Mouse (Mus musculus) brown adipose tissue, adult 24 weeks (tissue): ENCODE results near the gene Smim4. TPM values are rescaled to one million over a fixed set of nuclear protein-coding genes. Genes with fewer than 3 reads are reported as not detected.

Source experiments
- H3K27ac ChIP-seq: fragments of 200-500 bp; replicated peaks from 2 replicates; pipeline ENCODE4 v1.5.1; 2012; ENCODE audit warnings: low read depth, mild to moderate bottlenecking, low read length
- H3K4me1 ChIP-seq: fragments of 200-500 bp; 2 replicates; pipeline ENCODE4 v1.6.1; 2012; ENCODE audit warnings: low read length, mixed read lengths; ENCODE audit not compliant: control insufficient read depth, insufficient read depth, insufficient read length
- H3K4me3 ChIP-seq: fragments of 200-500 bp; 2 replicates; pipeline ENCODE4 v1.5.1; 2012; ENCODE audit warnings: low read depth, mild to moderate bottlenecking, low read length, moderate library complexity; ENCODE audit not compliant: insufficient read depth
- polyA plus RNA-seq: library from polyadenylated mRNA; stranded (reverse); fragments of >200 nt; gene quantifications from 2 replicates; pipeline ENCODE4 v1.2.4, GENCODE M21; 2012; ENCODE audit not compliant: missing spikeins, insufficient read depth, insufficient read length

Smim4 gene
- polyA plus RNA-seq, 1 experiment, result 119 TPM

- no peaks in the 10 kb centered on the region for H3K4me1 ChIP-seq
- H3K27ac ChIP-seq, result no peak overlapping the region
- H3K4me3 ChIP-seq, result no peak overlapping the region
Observed at GRCm38 (mm10) chr14:31105156-31105555, 23.6 kb downstream of the Smim4 start.

GRCm38 (mm10) chr14:31089918-31090317 is 38.8 kb downstream of the Smim4 start:
- Histone ChIP-seq H3K4me1 (no peaks in the 10 kb centered on the region), H3K27ac (no peak overlapping the region), H3K4me3 (no peak overlapping the region)

GRCm38 (mm10) chr14:31088515-31088914 is 40.2 kb downstream of the Smim4 start:
- no peak overlapping the region for H3K4me3 ChIP-seq
- H3K4me1 ChIP-seq, result no peaks in the 10 kb centered on the region
- H3K27ac ChIP-seq, result no peak overlapping the region

GRCm38 (mm10) chr14:31087433-31087832 is 41.3 kb downstream of the Smim4 start:
- H3K4me1 ChIP-seq, result no peaks in the 10 kb centered on the region
- H3K4me3 ChIP-seq, result no peak overlapping the region
- H3K27ac ChIP-seq, result no peak overlapping the region

- H3K4me3 ChIP-seq, result no peak overlapping the region
- H3K27ac ChIP-seq, result no peak overlapping the region
- H3K4me1 ChIP-seq, result no peaks in the 10 kb centered on the region
Observed at GRCm38 (mm10) chr14:31081147-31081546, 47.6 kb downstream of the Smim4 start.

GRCm38 (mm10) chr14:31079313-31080028 is 49.3 kb downstream of the Smim4 start:
- H3K4me3 ChIP-seq, result no peak overlapping the region
- no peaks in the 10 kb centered on the region for H3K4me1 ChIP-seq
- no peak overlapping the region for H3K27ac ChIP-seq

GRCm38 (mm10) chr14:31078597-31079208 is 50.1 kb downstream of the Smim4 start:
- no peaks in the 10 kb centered on the region for H3K4me1 ChIP-seq
- H3K27ac ChIP-seq, result no peak overlapping the region
- H3K4me3 ChIP-seq, result no peak overlapping the region

- Histone ChIP-seq H3K4me3 (no peak overlapping the region), H3K27ac (no peak overlapping the region), H3K4me1 (no peaks in the 10 kb centered on the region)
Observed at GRCm38 (mm10) chr14:31069086-31069733, 59.5 kb downstream of the Smim4 start.

- Histone ChIP-seq H3K4me3 (no peak overlapping the region), H3K4me1 (no peaks in the 10 kb centered on the region), H3K27ac (no peak overlapping the region)
Observed at GRCm38 (mm10) chr14:31062277-31062676, 66.5 kb downstream of the Smim4 start.

- H3K4me3 ChIP-seq, result no peak overlapping the region
- no peak overlapping the region for H3K27ac ChIP-seq
- no peaks in the 10 kb centered on the region for H3K4me1 ChIP-seq
Observed at GRCm38 (mm10) chr14:31045817-31046216, 82.9 kb downstream of the Smim4 start.

- Histone ChIP-seq H3K4me1 (no peaks in the 10 kb centered on the region), H3K4me3 (no peak overlapping the region), H3K27ac (no peak overlapping the region)
Observed at GRCm38 (mm10) chr14:31045296-31045695, 83.5 kb downstream of the Smim4 start.

Other genes with a start within 250 kb of the Smim4 start
- 6.8 and 12.9 TPM in 2 replicates for gene Mustn1, start 249.8 kb downstream of the Smim4 start, polyA plus RNA-seq
- 0.96 and 1.3 TPM in 2 replicates for gene Itih4, start 242.5 kb downstream of the Smim4 start, polyA plus RNA-seq
- 0.55 TPM in 1 of 2 replicates, not detected in the other for gene Itih3, start 205.2 kb downstream of the Smim4 start, polyA plus RNA-seq
- gene Itih1, start 185.7 kb downstream of the Smim4 start, polyA plus RNA-seq, result 0.55 TPM in 1 of 2 replicates, not detected in the other
- 4.9 and 5.0 TPM in 2 replicates for gene Nek4, start 177.6 kb downstream of the Smim4 start, polyA plus RNA-seq
- 12.4 and 13.8 TPM in 2 replicates for gene Glt8d1, start 127.6 kb downstream of the Smim4 start, polyA plus RNA-seq
- 153 and 202 TPM in 2 replicates for gene Spcs1, start 127.3 kb downstream of the Smim4 start, polyA plus RNA-seq
- gene Pbrm1, start 109.8 kb downstream of the Smim4 start, polyA plus RNA-seq, result 12.9 and 19.0 TPM in 2 replicates
- 25.5 and 43.9 TPM in 2 replicates for gene Gnl3, start 109.8 kb downstream of the Smim4 start, polyA plus RNA-seq
- 2.5 and 4.0 TPM in 2 replicates for gene Nt5dc2, start 2.1 kb upstream of the Smim4 start, polyA plus RNA-seq
- 25.2 and 28.0 TPM in 2 replicates for gene Stab1, start 39.7 kb upstream of the Smim4 start, polyA plus RNA-seq
- 17.2 and 24.4 TPM in 2 replicates for gene Tnnc1, start 79.4 kb upstream of the Smim4 start, polyA plus RNA-seq
- gene Nisch, start 88.0 kb upstream of the Smim4 start, polyA plus RNA-seq, result 83.6 and 84.5 TPM in 2 replicates
- 5.4 and 10.5 TPM in 2 replicates for gene Sema3g, start 88.9 kb upstream of the Smim4 start, polyA plus RNA-seq
- 7.3 and 9.9 TPM in 2 replicates for gene Phf7, start 122.4 kb upstream of the Smim4 start, polyA plus RNA-seq
- gene Bap1, start 122.5 kb upstream of the Smim4 start, polyA plus RNA-seq, result 17.8 and 22.0 TPM in 2 replicates
- gene Dnah1, start 194.9 kb upstream of the Smim4 start, polyA plus RNA-seq, result not detected in 2 replicates
- 14.9 and 16.9 TPM in 2 replicates for gene Capn7, start 207.7 kb upstream of the Smim4 start, polyA plus RNA-seq